Mouse (Mus musculus) myocyte (in vitro differentiated cells): Measurements from ENCODE around the gene Ptk6. TPM values are rescaled to one million over a fixed set of nuclear protein-coding genes. Genes with fewer than 3 reads are reported as not detected.

ENCODE experiments used
- H3K27me3 ChIP-seq: one replicate; pipeline ENCODE4 v1.6.1; 2011; ENCODE audit not compliant: control insufficient read depth, insufficient read depth, insufficient read length
- H3K36me3 ChIP-seq: one replicate; pipeline ENCODE4 v1.6.1; 2011; ENCODE audit not compliant: control insufficient read depth, insufficient read depth
- H3K4me2 ChIP-seq: one replicate; pipeline ENCODE4 v1.6.1; 2011; ENCODE audit warnings: low read depth, control low read depth
- H3K4me3 ChIP-seq: one replicate; pipeline ENCODE4 v1.5.1; 2011; ENCODE audit warnings: mild to moderate bottlenecking, control low read depth, moderate library complexity
- H3K79me2 ChIP-seq: one replicate; pipeline ENCODE4 v1.6.1; 2011; ENCODE audit not compliant: control insufficient read depth, insufficient read depth
- H3ac ChIP-seq: one replicate; pipeline ENCODE4 v1.6.1; 2011; ENCODE audit not compliant: control insufficient read depth, insufficient read length
- CEBPB ChIP-seq: IDR thresholded peaks from 2 replicates; pipeline ENCODE4 v1.6.1; 2011; ENCODE audit warnings: mild to moderate bottlenecking, moderate library complexity; ENCODE audit not compliant: poor library complexity, insufficient read depth, severe bottlenecking
- E2F4 ChIP-seq: IDR thresholded peaks from one replicate; pipeline ENCODE4 v1.6.1; 2011; ENCODE audit warnings: mild to moderate bottlenecking, control low read depth, moderate library complexity; ENCODE audit not compliant: insufficient read depth
- MAX ChIP-seq: IDR thresholded peaks from one replicate; pipeline ENCODE4 v1.6.1; 2011; ENCODE audit warnings: low read depth, mild to moderate bottlenecking, control low read depth
- MYOD1 ChIP-seq, 3 experiments: IDR thresholded peaks; one replicate each; pipeline ENCODE4 v1.6.1; 2011; ENCODE audit warnings: control low read depth in 2 of 3, low read depth in 2 of 3, mild to moderate bottlenecking in 2 of 3, moderate library complexity in 1 of 3; ENCODE audit not compliant: insufficient read length in 2 of 3, control insufficient read depth in 1 of 3
- MYOG ChIP-seq, 3 experiments: IDR thresholded peaks; one replicate each; pipeline ENCODE4 v1.6.1; 2011; ENCODE audit warnings: control low read depth in 2 of 3, low read depth in 2 of 3, mild to moderate bottlenecking in 2 of 3; ENCODE audit not compliant: insufficient read length in 2 of 3, control insufficient read depth in 1 of 3, insufficient read depth in 1 of 3
- POLR2A ChIP-seq: IDR thresholded peaks from one replicate; pipeline ENCODE4 v1.6.1; 2011; ENCODE audit warnings: low read depth, mild to moderate bottlenecking, control low read depth, moderate library complexity; ENCODE audit not compliant: insufficient read length
- POLR2AphosphoS2 ChIP-seq: IDR thresholded peaks from one replicate; pipeline ENCODE4 v1.6.1; 2011; ENCODE audit warnings: low read depth, control low read depth; ENCODE audit not compliant: insufficient read length
- REST ChIP-seq: IDR thresholded peaks from one replicate; pipeline ENCODE4 v1.6.1; 2011; ENCODE audit warnings: mild to moderate bottlenecking, control low read depth, moderate library complexity; ENCODE audit not compliant: insufficient read depth, insufficient read length
- SRF ChIP-seq: IDR thresholded peaks from one replicate; pipeline ENCODE4 v1.6.1; 2011; ENCODE audit warnings: low read depth; ENCODE audit not compliant: control insufficient read depth, insufficient read length
- TCF12 ChIP-seq: IDR thresholded peaks from one replicate; pipeline ENCODE4 v1.6.1; 2011; ENCODE audit warnings: mild to moderate bottlenecking, control low read depth; ENCODE audit not compliant: poor library complexity, insufficient read depth, severe bottlenecking
- TCF3 ChIP-seq: IDR thresholded peaks from one replicate; pipeline ENCODE4 v1.6.1; 2011; ENCODE audit warnings: low read depth, control low read depth; ENCODE audit not compliant: insufficient read length
- USF1 ChIP-seq: IDR thresholded peaks from one replicate; pipeline ENCODE4 v1.6.1; 2011; ENCODE audit warnings: low read depth, mild to moderate bottlenecking, control low read depth, moderate library complexity
- polyA plus RNA-seq: library from polyadenylated mRNA; unstranded; fragments of >200 nt; fragmentation: generic; extraction: Trizol; gene quantifications from one replicate; pipeline ENCODE4 v1.2.1, GENCODE M21; 2012; ENCODE audit warnings: missing spikeins

Gene Ptk6
- polyA plus RNA-seq, 1 experiment: 0.01 TPM

GRCm38 (mm10) chr2:181147546-181148317 lies 54.9 kb downstream of the Ptk6 start:
- Histone ChIP-seq H3K27me3 (peaks cover 46% of the 10 kb centered on the region), H3K4me3 (no peak overlapping the region), H3ac (no peak overlapping the region), H3K36me3 (no peaks in the 10 kb centered on the region), H3K79me2 (no peaks in the 10 kb centered on the region), H3K4me2 (peak overlapping the region; percentile 6)
- TF ChIP-seq USF1 (no peak), E2F4 (no peak), TCF3 (no peak), MYOG (IDR thresholded peaks at IDR 0.05; ENCODE audit: control insufficient read depth in 1 of 3, insufficient read depth in 1 of 3, insufficient read length in 2 of 3, low read depth in 2 of 3) (no peak), MAX (no peak), TCF12 (no peak), MYOD1 (IDR thresholded peaks at IDR 0.05; ENCODE audit: control insufficient read depth in 1 of 3, insufficient read length in 2 of 3, low read depth in 2 of 3) (no peak), POLR2AphosphoS2 (no peak), CEBPB (no peak), SRF (no peak), REST (no peak), POLR2A (no peak)

GRCm38 (mm10) chr2:181146976-181147545 lies 55.5 kb downstream of the Ptk6 start:
- no peak overlapping the region for H3K4me3 ChIP-seq
- H3ac ChIP-seq: no peak overlapping the region
- no peak overlapping the region for H3K4me2 ChIP-seq
- H3K36me3 ChIP-seq: no peaks in the 10 kb centered on the region
- TF ChIP-seq SRF (no peak), USF1 (no peak), TCF12 (no peak), MYOG (IDR thresholded peaks at IDR 0.05; ENCODE audit: control insufficient read depth in 1 of 3, insufficient read depth in 1 of 3, insufficient read length in 2 of 3, low read depth in 2 of 3) (no peak), MYOD1 (IDR thresholded peaks at IDR 0.05; ENCODE audit: control insufficient read depth in 1 of 3, insufficient read length in 2 of 3, low read depth in 2 of 3) (no peak), REST (no peak), MAX (no peak), E2F4 (no peak), POLR2A (no peak), TCF3 (no peak), CEBPB (no peak), POLR2AphosphoS2 (no peak)
- peaks cover 42% of the 10 kb centered on the region for H3K27me3 ChIP-seq
- no peaks in the 10 kb centered on the region for H3K79me2 ChIP-seq

- peaks cover 35% of the 10 kb centered on the region for H3K27me3 ChIP-seq
- H3K4me2 ChIP-seq: no peak overlapping the region
- TF ChIP-seq REST (no peak), USF1 (no peak), CEBPB (no peak), MYOG (IDR thresholded peaks at IDR 0.05; ENCODE audit: control insufficient read depth in 1 of 3, insufficient read depth in 1 of 3, insufficient read length in 2 of 3, low read depth in 2 of 3) (no peak), POLR2A (no peak)
- no peak overlapping the region for H3K4me3 ChIP-seq
- H3K36me3 ChIP-seq: no peaks in the 10 kb centered on the region
- no peaks in the 10 kb centered on the region for H3K79me2 ChIP-seq
- H3ac ChIP-seq: no peak overlapping the region
Observed at GRCm38 (mm10) chr2:181144675-181145074, 57.9 kb downstream of the Ptk6 start.

Other genes with a start within 250 kb of the Ptk6 start
- gene Nkain4, start 248.1 kb downstream of the Ptk6 start, polyA plus RNA-seq: not detected
- 55.4 TPM for gene Arfgap1, start 235.6 kb downstream of the Ptk6 start, polyA plus RNA-seq
- 0.24 TPM for gene Col20a1, start 216.3 kb downstream of the Ptk6 start, polyA plus RNA-seq
- not detected for gene Chrna4, start 159.2 kb downstream of the Ptk6 start, polyA plus RNA-seq
- not detected for gene Kcnq2, start 67.5 kb downstream of the Ptk6 start, polyA plus RNA-seq
- 0.60 TPM for gene Eef1a2, start 45.8 kb downstream of the Ptk6 start, polyA plus RNA-seq
- 43.4 TPM for gene Ppdpf, start 15.5 kb downstream of the Ptk6 start, polyA plus RNA-seq
- not detected for gene Srms, start 10.4 kb upstream of the Ptk6 start, polyA plus RNA-seq
- not detected for gene Fndc11, start 17.2 kb upstream of the Ptk6 start, polyA plus RNA-seq
- gene Helz2, start 39.2 kb upstream of the Ptk6 start, polyA plus RNA-seq: 4.6 TPM
- 11.0 TPM for gene Gmeb2, start 85.2 kb upstream of the Ptk6 start, polyA plus RNA-seq
- 0.07 TPM for gene Stmn3, start 111.7 kb upstream of the Ptk6 start, polyA plus RNA-seq
- 23.6 TPM for gene Rtel1, start 117.0 kb upstream of the Ptk6 start, polyA plus RNA-seq
- 21.7 TPM for gene Zgpat, start 162.1 kb upstream of the Ptk6 start, polyA plus RNA-seq
- gene Arfrp1, start 162.6 kb upstream of the Ptk6 start, polyA plus RNA-seq: 48.8 TPM
- gene Lime1, start 177.3 kb upstream of the Ptk6 start, polyA plus RNA-seq: 8.2 TPM